Mouse (Mus musculus) large intestine, adult 2 months (tissue): ENCODE measurements around the gene 6430571L13Rik. TPM values are rescaled to one million over a fixed set of nuclear protein-coding genes. Genes with fewer than 3 reads are reported as not detected.
A peak's percentile ranks its signal among the peaks of the same experiment; 100 is the strongest.

ENCODE experiments used
- DNase-seq: peaks from one replicate; pipeline ENCODE4 v3.0.0-alpha.2; 2012; ENCODE audit warnings: low read depth, low spot score
- WGBS: fragments of 180-500 bp; shearing (Covaris S2); methylation state at CpG from one replicate; pipeline ENCODE4 v1.1.7; 2018; 5-methylcytosine and 5-hydroxymethylcytosine counted together
- polyA plus RNA-seq: library from polyadenylated mRNA; depleted of rRNA; stranded (reverse); fragments of >200 nt; gene quantifications from 2 replicates; pipeline ENCODE4 v1.2.3, GENCODE M21; 2012; rRNA removed

Gene 6430571L13Rik
- polyA plus RNA-seq = 0.05 and 0.16 TPM in 2 replicates

DNA sequence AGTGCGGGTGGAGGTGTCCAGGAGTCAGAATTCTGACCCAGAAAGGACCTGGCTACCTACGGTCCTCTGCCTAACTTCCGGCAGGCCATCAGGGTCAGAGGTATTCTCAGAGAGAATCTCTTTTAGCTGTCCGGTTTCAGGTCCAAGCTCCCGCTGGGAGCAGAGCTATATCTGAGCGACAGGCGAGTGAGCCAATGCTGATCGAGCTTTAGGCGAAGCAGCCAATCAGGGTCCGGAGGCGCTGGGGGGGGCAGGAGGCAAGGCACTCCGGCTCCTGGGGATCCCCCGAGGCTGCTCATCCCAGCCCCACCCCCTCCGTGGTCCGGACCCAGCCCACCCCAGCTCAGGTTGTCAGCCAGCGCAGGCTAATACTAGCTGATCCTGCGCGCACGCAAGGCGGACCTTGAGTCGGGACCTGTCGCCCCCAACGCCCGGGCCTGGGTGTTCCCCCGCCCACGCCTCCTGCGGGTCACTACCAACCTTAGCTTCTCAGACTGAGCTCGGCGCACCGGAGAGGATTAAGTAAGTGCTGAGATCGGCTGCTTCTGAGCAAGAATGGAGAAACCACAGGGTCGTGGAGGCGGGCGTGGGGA is at the start of gene 6430571L13Rik:
Gene 6430571L13Rik, plus strand, starts transcription at position 336 of the 593 bp plus-strand sequence.
- DNase-seq = peak; percentile 82

DNA sequence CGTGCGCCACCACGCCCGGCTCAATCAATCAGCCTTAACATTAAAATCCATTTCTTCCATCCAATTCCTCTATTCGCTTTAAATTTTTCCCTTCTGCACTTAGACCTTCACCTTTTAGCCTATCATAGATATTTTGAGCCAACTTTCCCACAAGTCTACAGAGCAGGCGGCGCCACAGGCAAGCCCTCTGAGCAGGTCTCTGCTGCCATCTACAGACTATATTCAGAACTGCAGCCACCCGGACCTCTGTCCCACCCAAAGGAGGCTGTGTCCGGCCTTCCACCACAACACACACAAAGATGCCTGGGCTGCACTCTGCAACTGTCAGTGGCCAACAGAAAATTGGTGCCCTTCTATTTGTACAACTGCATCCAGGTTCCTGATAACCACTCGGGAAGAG is 49.5 kb upstream of the 6430571L13Rik start:
- DNase-seq = no peak

More for the DNA sequence above, at the start of gene 6430571L13Rik:
- under 1% methylated on average over 34 of the region's 34 CpGs for WGBS

DNA sequence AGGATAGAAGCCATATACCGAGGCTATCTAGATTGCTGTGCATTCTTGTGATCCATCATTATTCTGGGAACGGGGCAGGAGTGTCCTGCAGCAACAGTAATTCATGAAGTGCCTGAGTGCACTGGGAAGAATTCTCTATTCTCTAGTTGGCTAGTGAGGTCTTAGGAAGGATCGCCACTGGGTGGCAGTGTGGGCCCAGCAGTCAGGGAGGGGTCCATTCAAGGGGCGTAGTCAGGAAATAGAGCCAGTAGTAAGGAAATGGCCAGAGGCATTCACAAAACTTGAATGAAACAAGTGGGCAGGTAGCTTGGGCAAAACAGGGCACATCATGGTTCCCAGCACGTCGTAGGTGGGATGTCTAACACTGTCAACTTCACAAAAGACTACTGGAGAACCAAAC is 46.2 kb upstream of the 6430571L13Rik start:
- 3% methylated on average over 6 of the region's 6 CpGs for WGBS
- DNase-seq = no peak

More for the DNA sequence above, 49.5 kb upstream of the 6430571L13Rik start:
- 28% methylated on average over 10 of the region's 10 CpGs for WGBS

DNA sequence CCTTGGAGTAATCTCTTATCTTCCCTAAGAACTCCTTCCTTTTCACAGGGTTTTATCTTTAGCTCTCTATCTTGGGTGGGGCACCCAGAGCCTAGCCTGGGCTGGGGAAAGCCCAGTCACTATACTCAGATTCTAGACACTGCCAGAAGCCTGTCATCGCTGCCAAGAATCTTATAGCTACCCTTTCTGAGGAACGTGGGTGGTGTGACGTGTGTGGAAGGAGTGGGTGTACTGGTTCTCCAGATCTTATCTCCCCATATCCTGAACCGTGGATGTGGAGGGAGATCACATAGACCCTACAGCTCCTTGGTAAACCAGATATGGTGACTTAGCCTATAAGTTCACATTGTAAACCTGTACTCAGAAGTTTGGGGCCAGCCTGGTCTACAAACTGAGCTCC is 44.8 kb upstream of the 6430571L13Rik start:
- WGBS = 23% methylated on average over 4 of the region's 4 CpGs
- no peak for DNase-seq

DNA sequence AAGGTAGTCTGAATTCAATTTTAAA is 44.6 kb upstream of the 6430571L13Rik start, which contains the start of gene Cish:
Gene Cish, plus strand, starts transcription at position 11 of the 25 bp plus-strand sequence.
- DNase-seq = no peak

DNA sequence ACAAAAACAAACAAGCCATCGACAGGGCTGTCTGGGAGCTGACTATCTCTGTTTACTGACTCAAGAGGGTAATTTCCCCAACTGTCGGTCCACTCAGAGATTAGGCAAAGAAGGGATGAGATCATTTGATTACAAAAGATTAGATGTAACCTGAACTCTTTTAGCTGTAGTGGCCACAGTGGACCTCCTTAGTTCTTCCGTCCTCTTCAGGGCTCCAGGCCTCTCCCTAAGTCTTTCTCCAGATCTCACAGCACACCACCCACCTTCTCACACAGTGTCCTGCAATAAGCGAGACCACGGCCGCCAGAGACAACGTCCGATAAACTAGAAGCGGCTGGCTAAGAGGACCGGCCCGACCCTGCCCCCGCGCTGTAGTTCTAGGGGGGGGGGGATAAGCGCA is 44.4 kb upstream of the 6430571L13Rik start:
- DNase-seq = no peak
- WGBS = 0% methylated on average over 14 of the region's 14 CpGs

DNA sequence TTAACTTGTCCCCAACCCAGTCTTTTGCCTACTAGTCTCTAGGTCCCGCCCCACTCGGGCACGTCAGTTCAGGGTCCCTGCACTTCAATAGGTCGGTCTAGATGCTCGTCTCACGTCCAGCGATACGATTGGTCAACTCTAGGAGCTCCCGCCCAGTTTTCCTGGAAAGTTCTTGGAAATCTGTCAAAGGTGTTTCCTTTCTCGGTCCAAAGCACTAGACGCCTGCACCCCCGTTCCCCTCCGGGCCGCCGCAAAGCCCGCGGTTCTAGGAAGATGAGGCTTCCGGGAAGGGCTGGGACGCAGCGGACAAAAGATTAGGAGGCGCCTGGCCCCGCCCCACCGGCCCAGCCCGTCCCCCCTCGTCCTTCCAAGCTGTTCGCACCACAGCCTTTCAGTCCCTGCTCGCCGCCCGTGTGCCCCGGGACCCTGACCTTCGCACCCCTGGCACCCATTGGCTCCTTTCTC is 43.9 kb upstream of the 6430571L13Rik start:
- under 1% methylated on average over 31 of the region's 31 CpGs for whole genome bisulfite sequencing
- DNase-seq = peak; percentile 93

DNA sequence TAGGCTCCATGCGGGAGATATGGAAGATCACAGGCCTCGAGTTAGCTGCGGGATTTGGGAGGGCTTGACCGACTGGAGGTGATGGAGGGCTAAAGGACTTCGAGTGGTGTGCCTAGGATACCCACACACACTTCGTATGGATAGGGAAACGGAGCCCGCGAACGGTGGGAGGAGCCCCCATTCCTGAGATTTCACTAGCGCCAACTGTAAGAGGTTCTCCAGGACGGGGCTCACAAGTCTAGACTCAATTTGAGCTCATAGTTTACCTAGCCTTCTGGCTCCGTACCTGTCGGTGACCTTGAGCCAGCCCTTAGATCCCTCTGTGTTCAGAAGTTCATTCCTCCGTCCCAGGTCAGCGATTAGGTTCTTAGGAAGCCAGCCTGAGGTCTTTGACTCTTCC is 43.3 kb upstream of the 6430571L13Rik start:
- under 1% methylated on average over 16 of the region's 16 CpGs for WGBS
- DNase-seq = no peak

DNA sequence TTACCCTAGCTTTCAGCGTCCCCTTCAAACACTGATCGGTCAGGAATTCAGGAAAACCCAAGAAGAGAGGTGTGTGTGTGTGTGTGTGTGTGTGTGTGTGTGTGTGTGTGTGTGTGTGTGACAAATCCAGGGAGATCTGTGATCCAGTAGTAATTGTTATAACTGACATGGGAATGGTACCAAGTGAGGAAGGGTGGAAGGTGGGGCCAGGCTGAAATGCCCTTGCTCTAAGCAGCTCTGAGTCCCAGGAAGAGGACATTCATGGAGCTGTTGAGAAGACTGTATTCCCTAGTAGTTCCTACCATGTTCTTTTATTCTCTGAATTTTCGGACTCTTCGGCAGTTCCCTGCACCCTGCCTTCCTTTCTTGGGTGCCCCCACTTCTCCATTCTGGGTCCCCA is 42.7 kb upstream of the 6430571L13Rik start:
- 30% methylated on average over 4 of the region's 4 CpGs for WGBS
- DNase-seq = no peak

DNA sequence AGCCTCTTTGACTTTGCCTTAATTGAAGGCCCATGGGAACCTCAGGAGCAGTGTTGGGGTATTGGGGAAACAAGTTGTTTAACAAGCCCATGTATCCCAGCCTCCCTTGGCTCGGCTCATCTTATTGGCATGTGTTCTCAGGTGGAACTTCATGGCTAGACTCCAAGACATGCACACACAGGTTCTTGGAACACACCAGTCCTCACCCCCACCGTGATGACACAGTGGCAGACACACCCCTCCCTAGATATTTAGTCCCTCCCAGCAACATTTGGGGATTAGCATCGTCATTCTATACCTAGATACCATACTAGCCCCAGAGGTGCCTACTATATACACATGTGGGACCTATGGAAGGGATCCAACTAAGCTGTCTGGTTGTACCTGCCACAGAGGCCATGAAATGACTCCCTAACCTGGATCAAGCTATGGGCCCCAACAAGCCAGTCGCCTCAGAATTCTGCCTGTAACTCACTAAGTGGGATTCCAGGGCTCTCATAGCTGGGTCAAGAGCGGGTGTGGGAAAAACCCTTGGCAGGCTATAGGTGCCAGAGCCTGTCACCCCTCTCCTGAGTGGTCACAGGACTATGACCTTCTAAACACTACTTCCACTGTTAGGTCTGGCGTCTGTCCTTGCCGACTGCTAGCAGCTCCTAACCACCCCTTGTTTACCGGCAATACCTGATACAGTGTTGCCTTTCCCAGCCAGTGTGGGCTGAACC is 42.2 kb upstream of the 6430571L13Rik start:
- 21% methylated on average over 8 of the region's 8 CpGs for WGBS
- DNase-seq = no peak

DNA sequence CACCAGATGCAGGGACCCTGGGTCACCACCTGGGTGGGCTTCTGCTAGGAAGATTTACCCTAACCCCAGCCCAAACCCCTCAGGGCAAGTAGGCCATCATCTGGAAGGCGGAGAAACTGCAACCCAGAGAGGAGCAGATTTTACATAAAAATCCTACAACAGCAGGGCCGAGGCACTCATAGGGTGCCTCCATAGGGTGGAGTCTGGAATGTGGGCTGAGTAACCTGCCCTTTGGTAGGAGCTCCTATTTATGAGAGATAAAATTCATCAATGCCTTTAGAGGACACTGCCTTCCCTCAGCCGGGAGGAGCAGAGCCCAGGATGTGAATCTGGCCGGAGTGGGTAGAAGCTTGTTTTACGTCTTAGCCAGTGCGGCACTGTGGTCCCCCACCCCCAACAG is 41.5 kb upstream of the 6430571L13Rik start:
- 42% methylated on average over 6 of the region's 6 CpGs for WGBS
- no peak for DNase-seq

DNA sequence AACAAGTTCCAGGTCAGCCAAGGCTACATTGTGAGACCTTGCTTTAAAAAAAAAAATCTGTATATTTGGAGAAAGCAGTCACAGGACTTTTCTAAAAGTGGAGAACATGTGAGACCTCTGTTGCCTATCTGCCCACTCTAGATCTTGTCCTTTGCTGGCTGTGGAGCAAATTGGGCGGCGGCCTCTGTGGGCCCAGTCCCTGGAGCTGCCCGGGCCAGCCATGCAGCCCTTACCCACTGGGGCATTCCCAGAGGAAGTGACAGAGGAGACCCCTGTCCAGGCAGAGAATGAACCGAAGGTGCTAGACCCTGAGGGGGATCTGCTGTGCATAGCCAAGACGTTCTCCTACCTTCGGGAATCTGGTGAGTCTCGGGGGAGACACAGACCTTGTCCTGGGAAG is 40.6 kb upstream of the 6430571L13Rik start:
- WGBS = 90% methylated on average over 7 of the region's 7 CpGs
- no peak for DNase-seq

DNA sequence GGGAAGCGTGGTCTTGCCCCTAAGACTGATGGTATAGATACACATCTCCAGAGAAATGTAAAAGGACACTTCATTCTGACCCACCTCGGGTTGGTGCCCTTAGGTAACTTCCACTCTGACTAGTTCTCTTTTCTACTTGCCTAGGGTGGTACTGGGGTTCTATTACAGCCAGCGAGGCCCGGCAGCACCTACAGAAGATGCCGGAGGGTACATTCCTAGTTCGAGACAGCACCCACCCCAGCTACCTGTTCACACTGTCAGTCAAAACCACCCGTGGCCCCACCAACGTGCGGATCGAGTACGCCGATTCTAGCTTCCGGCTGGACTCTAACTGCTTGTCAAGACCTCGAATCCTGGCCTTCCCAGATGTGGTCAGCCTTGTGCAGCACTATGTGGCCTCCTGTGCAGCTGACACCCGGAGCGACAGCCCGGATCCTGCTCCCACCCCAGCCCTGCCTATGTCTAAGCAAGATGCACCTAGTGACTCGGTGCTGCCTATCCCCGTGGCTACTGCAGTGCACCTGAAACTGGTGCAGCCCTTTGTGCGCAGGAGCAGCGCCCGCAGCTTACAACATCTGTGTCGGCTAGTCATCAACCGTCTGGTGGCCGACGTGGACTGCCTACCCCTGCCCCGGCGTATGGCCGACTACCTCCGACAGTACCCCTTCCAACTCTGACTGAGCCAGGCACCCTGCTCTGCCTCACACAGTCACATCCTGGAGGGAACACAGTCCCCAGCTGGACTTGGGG is 40.0 kb upstream of the 6430571L13Rik start:
- WGBS = 90% methylated on average over 30 of the region's 30 CpGs
- DNase-seq = no peak

DNA sequence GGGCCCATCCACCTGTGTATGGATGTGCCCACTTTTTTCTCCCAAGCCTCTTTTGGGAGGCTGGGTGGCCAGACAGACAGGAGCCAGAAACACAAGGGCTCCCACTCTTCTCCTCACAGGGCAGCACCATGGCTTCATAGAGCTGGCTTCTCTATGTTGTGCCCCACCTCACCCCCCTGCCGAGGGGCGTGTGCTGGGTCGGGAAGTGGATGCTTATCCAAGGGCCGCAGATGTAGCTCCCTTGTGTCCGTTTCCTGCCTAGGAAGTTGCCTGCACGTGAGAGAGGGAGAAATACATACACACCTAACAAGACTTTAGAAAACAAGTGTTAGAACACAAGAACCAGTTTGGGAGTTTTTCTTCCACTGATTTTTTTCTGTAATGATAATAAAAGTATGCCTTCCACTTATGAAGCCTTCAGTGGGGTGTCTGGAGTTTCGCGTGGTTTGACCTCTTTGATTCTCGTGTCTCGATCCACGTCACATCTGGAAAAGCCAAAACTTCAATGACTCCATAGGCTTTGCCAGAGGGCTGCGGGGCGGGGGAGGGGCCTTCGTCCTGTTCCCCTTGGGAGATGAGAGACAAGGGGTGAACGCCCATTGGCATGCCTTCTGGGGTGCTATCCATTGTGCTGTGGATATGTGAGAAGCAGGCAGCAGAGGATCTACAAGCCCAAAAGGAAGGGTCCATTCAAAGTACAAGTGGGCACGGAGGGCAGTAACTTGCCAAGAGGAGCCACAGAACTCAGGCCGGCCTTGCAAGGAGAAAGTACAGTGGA is 38.7 kb upstream of the 6430571L13Rik start:
- 86% methylated on average over 17 of the region's 17 CpGs for WGBS
- no peak for DNase-seq

DNA sequence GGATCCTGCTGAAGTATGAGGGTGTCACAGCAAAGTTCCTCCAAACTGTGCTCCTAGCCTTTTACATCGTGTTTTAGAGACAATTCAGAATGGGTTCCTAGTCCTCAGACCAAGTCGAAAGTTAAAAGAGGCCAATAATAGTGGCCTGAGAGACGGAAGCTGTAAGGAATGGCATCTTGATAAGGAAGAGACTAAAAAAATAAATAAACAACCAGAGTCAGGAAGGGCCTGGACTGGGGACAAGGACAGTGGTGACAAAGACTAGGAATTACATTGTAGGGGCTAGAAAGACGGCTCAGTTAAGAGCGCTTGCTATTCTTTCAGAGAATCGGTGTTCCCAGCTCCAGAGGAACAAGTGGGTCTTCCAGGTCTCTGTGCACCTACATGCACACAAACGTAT is 37.8 kb upstream of the 6430571L13Rik start:
- DNase-seq = no peak
- 59% methylated on average over 7 of the region's 7 CpGs for WGBS

DNA sequence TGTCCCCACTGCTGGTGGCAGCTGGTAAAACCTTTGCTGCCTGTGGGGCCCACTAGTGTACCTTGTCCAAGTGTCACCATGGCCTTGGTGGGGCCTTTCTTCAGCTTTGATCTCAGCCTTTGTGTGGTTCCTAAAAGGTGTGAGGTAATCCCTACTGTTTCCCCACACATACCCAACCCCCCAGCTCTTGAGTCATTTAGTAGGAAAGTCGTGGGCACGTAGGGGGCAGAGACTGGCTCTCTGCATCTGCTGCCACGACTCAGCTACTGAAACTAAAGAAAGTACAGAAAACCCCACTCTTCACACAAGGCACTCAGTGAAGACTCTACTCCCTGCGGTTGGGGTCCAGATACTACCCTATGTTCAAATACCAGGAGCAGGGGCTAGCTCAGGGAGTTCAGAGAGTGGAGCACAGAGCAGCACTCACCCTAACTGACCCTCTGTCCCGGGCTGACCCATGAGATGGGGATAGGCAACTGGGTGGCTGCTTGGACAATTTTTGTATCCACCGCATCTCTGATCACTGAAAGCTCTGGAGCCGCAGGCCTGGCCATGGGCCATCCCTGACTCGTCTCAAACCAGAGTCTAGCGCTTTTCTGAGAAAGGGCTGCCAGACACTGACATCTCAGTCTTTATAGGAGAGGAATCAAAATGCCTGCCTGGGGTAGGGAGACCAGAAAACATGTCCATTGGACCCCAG is 37.1 kb upstream of the 6430571L13Rik start:
- WGBS = 81% methylated on average over 9 of the region's 9 CpGs

DNA sequence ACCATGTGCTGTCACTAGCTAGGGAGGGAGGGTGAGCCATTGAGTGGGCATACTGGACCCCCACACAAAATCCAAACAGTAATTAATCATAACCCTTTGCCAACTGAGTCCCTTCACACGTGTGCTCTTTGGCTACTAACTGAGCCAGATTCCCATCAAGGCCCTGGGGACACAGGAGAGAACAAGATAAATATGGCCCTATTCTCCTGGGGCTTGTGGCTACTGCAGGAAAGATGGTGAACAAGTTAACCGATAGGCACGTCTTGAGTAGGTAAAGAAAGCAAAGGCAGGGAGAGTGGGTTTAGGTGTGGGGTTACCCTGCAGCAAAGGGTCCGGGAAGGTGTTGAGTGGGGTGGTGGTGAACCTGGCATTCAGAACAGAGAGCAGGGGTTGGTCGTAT is 36.5 kb upstream of the 6430571L13Rik start:
- WGBS = 88% methylated on average over 5 of the region's 5 CpGs
- no peak for DNase-seq

More for the DNA sequence above, 37.1 kb upstream of the 6430571L13Rik start:
- no peak for DNase-seq

DNA sequence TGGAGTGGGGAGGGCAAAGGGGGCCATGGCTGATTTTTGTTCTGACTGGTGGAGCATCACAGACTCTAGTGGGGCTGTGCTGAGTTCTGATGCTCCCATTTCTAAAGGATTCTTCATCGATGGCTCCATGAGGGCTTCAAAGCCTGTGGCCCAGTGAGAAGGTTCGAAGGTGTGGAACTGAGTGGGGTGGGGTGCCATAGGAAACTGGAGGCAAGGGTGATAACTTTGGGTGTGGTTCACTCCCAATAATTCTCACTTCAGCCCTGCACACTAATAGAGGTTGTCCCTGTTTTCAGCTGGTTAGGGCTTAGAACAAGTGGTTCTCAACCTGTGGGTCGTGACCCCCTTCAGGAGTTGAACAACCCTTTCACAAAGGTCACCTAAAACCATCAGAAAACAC is 36.0 kb upstream of the 6430571L13Rik start:
- DNase-seq = no peak
- 55% methylated on average over 3 of the region's 3 CpGs for WGBS

DNA sequence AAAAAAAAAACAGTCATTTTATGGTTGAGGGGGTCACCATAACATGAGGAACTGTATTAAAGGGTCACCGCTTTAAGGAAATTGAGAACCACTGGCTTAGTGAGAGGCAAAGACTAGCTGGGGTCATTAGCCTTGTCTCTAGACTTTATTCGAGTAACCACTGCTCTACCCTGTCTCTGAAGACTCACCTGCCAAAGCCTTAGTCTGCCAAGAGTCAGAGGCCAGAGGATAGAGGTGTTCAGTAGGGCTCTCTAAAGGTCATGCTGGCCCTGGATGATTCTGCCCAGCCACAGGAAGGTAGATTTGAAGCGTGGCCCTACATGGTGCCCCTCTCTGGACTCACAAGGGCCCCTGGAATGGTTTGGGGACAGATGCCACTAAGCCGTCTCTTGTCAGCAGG is 35.4 kb upstream of the 6430571L13Rik start:
- DNase-seq = no peak

More for the DNA sequence above, 35.4 kb upstream of the 6430571L13Rik start:
- WGBS = 87% methylated on average over 4 of the region's 4 CpGs
